Mouse (Mus musculus) B cell, adult 2 months (primary cell): Measurements from ENCODE around the gene Ecel1.
A peak's percentile ranks its signal among the peaks of the same experiment; 100 is the strongest.

Experiments
- DNase-seq, 2 experiments: peaks; one replicate each; pipeline ENCODE4 v3.0.0; 2022

Gene Ecel1

GRCm38 (mm10) chr1:87156199-87156587 is at the start of gene Ecel1:
Gene Ecel1, minus strand, starts transcription at chr1:87156521.
- no peak for DNase-seq

GRCm38 (mm10) chr1:87205502-87205901 is 49.2 kb upstream of the Ecel1 start:
- no peak for DNase-seq

- DNase-seq, result no peak
These were observed 48.7 kb upstream of the Ecel1 start for GRCm38 (mm10) chr1:87205038-87205437.

GRCm38 (mm10) chr1:87204465-87204864 is 48.1 kb upstream of the Ecel1 start, which contains the start of gene Chrng:
Gene Chrng, plus strand, starts transcription at chr1:87204657.
- DNase-seq, result no peak

GRCm38 (mm10) chr1:87203779-87204178 is 47.5 kb upstream of the Ecel1 start:
- DNase-seq, result no peak

GRCm38 (mm10) chr1:87201848-87202247 is 45.5 kb upstream of the Ecel1 start:
- DNase-seq, result no peak

- DNase-seq, result no peak
These were observed 44.5 kb upstream of the Ecel1 start for GRCm38 (mm10) chr1:87200811-87201210.

- no peak for DNase-seq
These were observed 42.1 kb upstream of the Ecel1 start for GRCm38 (mm10) chr1:87198119-87199065.

- no peak for DNase-seq
These were observed 41.0 kb upstream of the Ecel1 start for GRCm38 (mm10) chr1:87197296-87197695.

GRCm38 (mm10) chr1:87190429-87190828 is 34.1 kb upstream of the Ecel1 start, which contains the start of gene Chrnd:
Gene Chrnd, plus strand, starts transcription at chr1:87190607.
- DNase-seq, result no peak

GRCm38 (mm10) chr1:87187037-87187355 is 30.7 kb upstream of the Ecel1 start:
- DNase-seq, result peak; percentile 72 to 73

GRCm38 (mm10) chr1:87186261-87187036 is 30.1 kb upstream of the Ecel1 start:
- peak; percentile 21 to 29 for DNase-seq

GRCm38 (mm10) chr1:87185526-87185925 is 29.2 kb upstream of the Ecel1 start:
- peak; percentile 27 to 28 for DNase-seq

GRCm38 (mm10) chr1:87184751-87185139 is 28.4 kb upstream of the Ecel1 start:
- peak; percentile 79 to 83 for DNase-seq

GRCm38 (mm10) chr1:87183998-87184750 is 27.9 kb upstream of the Ecel1 start:
- peak in 1 of 2 experiments; percentile 26 for DNase-seq

- DNase-seq, result no peak
These were observed 26.7 kb upstream of the Ecel1 start, which contains the start of gene Prss56 for GRCm38 (mm10) chr1:87183013-87183412. Gene Prss56, plus strand, starts transcription at chr1:87183313.

- peak in 1 of 2 experiments; percentile 22 for DNase-seq
These were observed 24.6 kb upstream of the Ecel1 start for GRCm38 (mm10) chr1:87180896-87181295.

- DNase-seq, result no peak
These were observed 19.6 kb upstream of the Ecel1 start for GRCm38 (mm10) chr1:87175852-87176292.

GRCm38 (mm10) chr1:87174006-87174955 is 18.0 kb upstream of the Ecel1 start:
- peak; percentile 72 to 73 for DNase-seq

- no peak for DNase-seq
These were observed 16.0 kb upstream of the Ecel1 start for GRCm38 (mm10) chr1:87172316-87172715.

GRCm38 (mm10) chr1:87171312-87171711 is 15.0 kb upstream of the Ecel1 start:
- DNase-seq, result no peak

- DNase-seq, result no peak
These were observed 14.1 kb upstream of the Ecel1 start for GRCm38 (mm10) chr1:87170458-87170857.
